Comparison of ENCODE assay signal across 8 mouse cellular contexts in genomic region chr3:103378018-103378417, GRCm38 (mm10).
DNase-seq lines count a peak whose midpoint lies in the region; ATAC-seq and TF ChIP-seq lines count a peak whose summit lies in the region.

No protein-coding gene starts in this region.

- TF ChIP-seq CTCF in liver, embryonic 14.5 days (IDR thresholded peaks at IDR 0.05; ENCODE audit: low read depth): no peak

- H3K9me3 ChIP-seq in lung, embryonic 16.5 days (ENCODE audit: control insufficient read depth, low read length): no peaks in the 10 kb centered on the region
- H3K9me3 ChIP-seq in embryonic facial prominence, embryonic 13.5 days: 0 out of 2 replicates have a peak, but pooled peaks cover 3% of the 10 kb centered on the region
- no peaks in the 10 kb centered on the region for H3K9me3 ChIP-seq in liver, embryonic 14.5 days (ENCODE audit: control insufficient read depth, low read length)
- no peaks in the 10 kb centered on the region; the same call in 1 of the 2 replicates for H3K9me3 ChIP-seq in midbrain, embryonic 10.5 days (replicated peaks)
- H3K9me3 ChIP-seq in hindbrain, embryonic 11.5 days (ENCODE audit: control insufficient read depth, low read length): no peaks in the 10 kb centered on the region

- no peaks in the 10 kb centered on the region for H3K36me3 ChIP-seq in lung, embryonic 16.5 days (ENCODE audit: control insufficient read depth, insufficient read depth, low read length)
- H3K36me3 ChIP-seq in embryonic facial prominence, embryonic 13.5 days: no peaks in the 10 kb centered on the region
- H3K36me3 ChIP-seq in liver, embryonic 14.5 days (replicated peaks; ENCODE audit: control insufficient read depth, insufficient read depth, low read depth): no peaks in the 10 kb centered on the region
- no peaks in the 10 kb centered on the region for H3K36me3 ChIP-seq in midbrain, embryonic 10.5 days
- H3K36me3 ChIP-seq in hindbrain, embryonic 11.5 days (ENCODE audit: control insufficient read depth, insufficient read depth, low read length): no peaks in the 10 kb centered on the region

- H3K27ac ChIP-seq in lung, embryonic 16.5 days (ENCODE audit: low read length): no peak overlapping the region
- 0 out of 2 replicates have a peak overlapping the region, but pooled peaks have one; percentile 57 for H3K27ac ChIP-seq in embryonic facial prominence, embryonic 13.5 days
- no peak overlapping the region for H3K27ac ChIP-seq in liver, embryonic 14.5 days
- H3K27ac ChIP-seq in midbrain, embryonic 10.5 days (replicated peaks): no peak overlapping the region
- H3K27ac ChIP-seq in hindbrain, embryonic 11.5 days (ENCODE audit: low read depth, low read length): no peak overlapping the region

- 0 out of 2 replicates have a peak, but pooled peaks cover 2% of the 10 kb centered on the region for H3K4me1 ChIP-seq in lung, embryonic 16.5 days (replicated peaks; ENCODE audit: control insufficient read depth, insufficient read depth, low read length)
- peaks cover 5% of the 10 kb centered on the region for H3K4me1 ChIP-seq in embryonic facial prominence, embryonic 13.5 days
- peaks cover 0 to 18% of the 10 kb centered on the region in 2 experiments; a peak in 2 of 4 replicates for H3K4me1 ChIP-seq in liver, embryonic 14.5 days (replicated peaks; ENCODE audit: control insufficient read depth in 2 of 2, insufficient read depth in 2 of 2, low read length in 1 of 2)
- H3K4me1 ChIP-seq in midbrain, embryonic 10.5 days: no peaks in the 10 kb centered on the region
- H3K4me1 ChIP-seq in hindbrain, embryonic 11.5 days (replicated peaks; ENCODE audit: control insufficient read depth, insufficient read depth, low read length): no peaks in the 10 kb centered on the region

- no peak overlapping the region for H3K4me3 ChIP-seq in lung, embryonic 16.5 days (ENCODE audit: low read length)
- no peak overlapping the region for H3K4me3 ChIP-seq in embryonic facial prominence, embryonic 13.5 days
- no peak overlapping the region for H3K4me3 ChIP-seq in liver, embryonic 14.5 days (ENCODE audit: insufficient read depth in 1 of 2, low read depth in 2 of 2, low read length in 2 of 2)
- no peak overlapping the region for H3K4me3 ChIP-seq in midbrain, embryonic 10.5 days
- no peak overlapping the region for H3K4me3 ChIP-seq in hindbrain, embryonic 11.5 days (ENCODE audit: low read depth, low read length)

- ATAC-seq in lung, embryonic 16.5 days (ENCODE audit: low read depth): peak; percentile 53; the same call in 1 of the 2 replicates
- 0 out of 2 replicates have a peak, but pooled peaks have one; percentile 34 for ATAC-seq in embryonic facial prominence, embryonic 13.5 days (ENCODE audit: insufficient number of reproducible peaks, insufficient read depth, low FRiP score, low TSS enrichment, low read depth)
- peak; percentile 68; the same call in 1 of the 2 replicates for ATAC-seq in liver, embryonic 14.5 days (ENCODE audit: insufficient read depth)
- no peak for ATAC-seq in hindbrain, embryonic 11.5 days (ENCODE audit: low FRiP score)

- no peak for TF ChIP-seq EP300 in liver, embryonic 14.5 days (IDR thresholded peaks at IDR 0.05; ENCODE audit: low read depth)

- H3K4me2 ChIP-seq in lung, embryonic 16.5 days (ENCODE audit: low read depth, low read length): no peak overlapping the region
- H3K4me2 ChIP-seq in embryonic facial prominence, embryonic 13.5 days: no peak overlapping the region
- no peak overlapping the region for H3K4me2 ChIP-seq in liver, embryonic 14.5 days (ENCODE audit: low read depth)
- H3K4me2 ChIP-seq in hindbrain, embryonic 11.5 days (replicated peaks; ENCODE audit: low read depth, low read length): no peak overlapping the region

- H3K9ac ChIP-seq in lung, embryonic 16.5 days (ENCODE audit: low read length): no peak overlapping the region
- H3K9ac ChIP-seq in embryonic facial prominence, embryonic 13.5 days: no peak overlapping the region
- no peak overlapping the region for H3K9ac ChIP-seq in liver, embryonic 14.5 days (replicated peaks)
- H3K9ac ChIP-seq in hindbrain, embryonic 11.5 days (ENCODE audit: low read depth, low read length): no peak overlapping the region

- H3K27me3 ChIP-seq in lung, embryonic 16.5 days (ENCODE audit: control insufficient read depth, insufficient read depth, low read depth, low read length): no peaks in the 10 kb centered on the region
- no peaks in the 10 kb centered on the region for H3K27me3 ChIP-seq in embryonic facial prominence, embryonic 13.5 days
- H3K27me3 ChIP-seq in liver, embryonic 14.5 days (ENCODE audit: control insufficient read depth, insufficient read depth, low read length): no peaks in the 10 kb centered on the region
- H3K27me3 ChIP-seq in midbrain, embryonic 10.5 days (ENCODE audit: low read depth, poor library complexity, severe bottlenecking): no peaks in the 10 kb centered on the region
- no peaks in the 10 kb centered on the region for H3K27me3 ChIP-seq in hindbrain, embryonic 11.5 days (ENCODE audit: control insufficient read depth, insufficient read depth, low read length)

- DNase-seq in lung, postnatal 14 days: no peak
- DNase-seq in liver, embryonic 14.5 days (ENCODE audit: low read depth in 3 of 3, low spot score in 3 of 3): peak in 1 of 3 experiments; percentile 37
- peak; percentile 60 for DNase-seq in thymus, postnatal 25 days
- DNase-seq in midbrain, embryonic 10.5 days (ENCODE audit: low spot score): no peak
- no peak for DNase-seq in hindbrain, embryonic 11.5 days (ENCODE audit: low spot score)
- DNase-seq in adrenal gland, adult 2 months: no peak
